Mouse (Mus musculus): Measurements from ENCODE around the gene Odf2.

- TF ChIP-seq CTCF (IDR thresholded peaks at IDR 0.05) (no peak), EP300 (IDR thresholded peaks at IDR 0.05) (no peak)
Observed at GRCm38 (mm10) chr2:29872581-29873295, 16.3 kb upstream of the Odf2 start.
